Mouse (Mus musculus): ENCODE measurements around the gene Sergef. TPM values are rescaled to one million over a fixed set of nuclear protein-coding genes. Genes with fewer than 3 reads are reported as not detected.

Gene Sergef
- polyA plus RNA-seq, 2 experiments = 3.3 to 5.5 TPM

DNA sequence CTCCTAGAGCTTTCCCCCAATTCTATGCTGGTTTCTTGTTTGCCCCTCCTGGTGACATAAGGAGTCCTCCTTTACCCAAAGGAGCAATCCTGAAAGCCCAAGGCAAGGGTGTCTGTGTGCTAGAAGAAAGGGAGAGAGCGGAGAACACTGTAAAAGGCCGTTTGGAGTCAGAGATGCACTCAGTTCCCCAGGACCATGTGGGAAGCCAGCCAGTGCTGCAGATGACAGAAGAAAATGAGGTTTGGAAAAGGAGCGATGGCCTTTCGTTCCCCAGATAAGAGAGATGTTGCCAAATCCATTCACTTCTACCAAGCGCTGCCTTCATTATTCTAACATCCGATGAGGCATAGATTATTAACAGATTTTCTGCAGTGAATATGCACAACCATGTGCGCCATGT, 48.1 kb downstream of the Sergef start:
- Histone ChIP-seq H3K4me3 (ENCODE audit: insufficient read depth in 1 of 2, low read depth in 2 of 2, low read length in 2 of 2) (no peak overlapping the region), H3K4me2 (ENCODE audit: low read depth) (no peak overlapping the region), H3K36me3 (replicated peaks; ENCODE audit: control insufficient read depth, insufficient read depth, low read depth) (no peaks in the 10 kb centered on the region), H3K27ac (no peak overlapping the region), H3K9ac (replicated peaks) (no peak overlapping the region), H3K27me3 (ENCODE audit: control insufficient read depth, insufficient read depth, low read length) (no peaks in the 10 kb centered on the region), H3K4me1 (replicated peaks; ENCODE audit: control insufficient read depth in 2 of 2, insufficient read depth in 2 of 2, low read length in 1 of 2) (no peaks in the 10 kb centered on the region; a peak in 1 of 4 replicates), H3K9me3 (ENCODE audit: control insufficient read depth, low read length) (no peaks in the 10 kb centered on the region)
- TF ChIP-seq CTCF (IDR thresholded peaks at IDR 0.05; ENCODE audit: low read depth) = no peak
- TF ChIP-seq EP300 (IDR thresholded peaks at IDR 0.05; ENCODE audit: low read depth) = no peak
- 81% methylated on average over 7 of the region's 7 CpGs for WGBS (ENCODE audit: insufficient replicate concordance)
- DNase-seq (ENCODE audit: low read depth in 3 of 3, low spot score in 3 of 3) (no peak), ATAC-seq (ENCODE audit: insufficient read depth) (no peak)

DNA sequence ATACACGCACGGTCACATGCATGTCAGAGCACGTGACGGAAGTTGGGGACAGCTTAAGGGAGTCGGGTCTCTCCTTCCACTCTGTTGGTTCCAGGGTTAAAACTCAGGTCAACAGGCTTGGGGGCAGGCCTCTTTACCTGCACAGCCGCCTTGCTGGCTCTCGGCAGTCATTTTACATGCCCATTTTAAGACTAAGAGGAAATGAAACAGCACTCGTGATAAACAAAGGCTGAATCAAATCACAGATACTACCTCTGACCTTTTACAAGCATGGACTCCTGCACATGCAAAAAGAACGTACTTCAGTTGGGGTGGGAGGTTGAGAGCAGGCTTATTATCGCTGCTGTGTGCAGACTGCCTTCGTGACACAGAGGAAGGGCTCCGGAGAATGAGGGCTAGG, 50.4 kb downstream of the Sergef start:
- DNase-seq (ENCODE audit: low read depth in 3 of 3, low spot score in 3 of 3) (no peak), ATAC-seq (ENCODE audit: insufficient read depth) (no peak)
- Histone ChIP-seq H3K27me3 (ENCODE audit: control insufficient read depth, insufficient read depth, low read length) (no peaks in the 10 kb centered on the region), H3K4me3 (ENCODE audit: insufficient read depth in 1 of 2, low read depth in 2 of 2, low read length in 2 of 2) (no peak overlapping the region), H3K27ac (no peak overlapping the region), H3K9ac (replicated peaks) (no peak overlapping the region), H3K4me1 (replicated peaks; ENCODE audit: control insufficient read depth in 2 of 2, insufficient read depth in 2 of 2, low read length in 1 of 2) (no peaks in the 10 kb centered on the region; a peak in 1 of 4 replicates), H3K9me3 (ENCODE audit: control insufficient read depth, low read length) (no peaks in the 10 kb centered on the region), H3K4me2 (ENCODE audit: low read depth) (no peak overlapping the region), H3K36me3 (replicated peaks; ENCODE audit: control insufficient read depth, insufficient read depth, low read depth) (no peaks in the 10 kb centered on the region)
- WGBS (ENCODE audit: insufficient replicate concordance) = 71% methylated on average over 12 of the region's 12 CpGs
- TF ChIP-seq CTCF (IDR thresholded peaks at IDR 0.05; ENCODE audit: low read depth) = no peak
- TF ChIP-seq EP300 (IDR thresholded peaks at IDR 0.05; ENCODE audit: low read depth) = no peak

DNA sequence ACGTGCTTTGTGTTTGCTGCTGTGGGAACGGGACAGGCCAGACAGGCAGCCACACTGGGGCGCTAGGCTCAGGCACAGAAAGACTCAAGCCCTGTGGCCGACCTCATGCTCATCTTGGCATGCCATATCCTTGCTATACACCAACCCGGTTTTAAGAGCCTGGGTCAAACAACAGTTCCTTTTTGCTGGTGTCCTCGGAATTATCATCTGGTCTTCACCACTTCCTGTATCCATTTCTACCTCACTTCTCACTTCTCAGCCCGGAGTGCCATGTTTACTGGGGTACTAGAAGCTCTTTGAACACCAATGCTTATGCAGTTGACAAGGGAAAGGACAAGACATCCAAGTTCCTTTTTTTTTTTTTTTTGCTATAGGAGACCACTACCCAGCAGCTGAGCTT, 51.6 kb downstream of the Sergef start:
- H3K27ac ChIP-seq = no peak overlapping the region
- H3K9ac ChIP-seq (replicated peaks) = no peak overlapping the region
- H3K4me1 ChIP-seq (replicated peaks; ENCODE audit: control insufficient read depth in 2 of 2, insufficient read depth in 2 of 2, low read length in 1 of 2) = no peaks in the 10 kb centered on the region; a peak in 1 of 4 replicates
- H3K4me3 ChIP-seq (ENCODE audit: insufficient read depth in 1 of 2, low read depth in 2 of 2, low read length in 2 of 2) = no peak overlapping the region
- TF ChIP-seq CTCF (IDR thresholded peaks at IDR 0.05; ENCODE audit: low read depth) = no peak
- no peaks in the 10 kb centered on the region for H3K9me3 ChIP-seq (ENCODE audit: control insufficient read depth, low read length)
- no peaks in the 10 kb centered on the region for H3K27me3 ChIP-seq (ENCODE audit: control insufficient read depth, insufficient read depth, low read length)
- DNase-seq (ENCODE audit: low read depth in 3 of 3, low spot score in 3 of 3) = no peak
- no peak for ATAC-seq (ENCODE audit: insufficient read depth)
- WGBS (ENCODE audit: insufficient replicate concordance) = 36% methylated on average over 7 of the region's 7 CpGs
- no peak overlapping the region for H3K4me2 ChIP-seq (ENCODE audit: low read depth)
- H3K36me3 ChIP-seq (replicated peaks; ENCODE audit: control insufficient read depth, insufficient read depth, low read depth) = no peaks in the 10 kb centered on the region

DNA sequence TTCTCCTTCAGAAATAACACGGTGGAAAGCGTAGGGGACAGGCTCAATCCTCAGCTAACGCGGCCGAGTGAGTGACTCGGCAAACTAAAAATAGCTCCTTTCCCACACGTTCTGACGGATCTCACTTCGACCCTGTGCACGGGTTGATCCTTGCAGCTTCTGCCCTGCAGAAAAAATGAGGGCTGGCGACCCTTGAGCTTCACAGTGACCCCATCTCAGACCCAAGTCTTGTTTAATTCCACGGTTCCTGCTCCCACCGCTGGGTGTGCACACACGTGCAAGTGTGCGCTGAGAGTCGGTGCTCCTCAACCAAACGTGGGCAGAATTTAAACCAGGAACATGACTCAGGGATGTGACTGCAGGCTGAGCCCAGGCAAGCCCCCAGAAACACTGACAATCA, 52.1 kb downstream of the Sergef start:
- Histone ChIP-seq H3K9ac (replicated peaks) (no peak overlapping the region), H3K4me3 (ENCODE audit: insufficient read depth in 1 of 2, low read depth in 2 of 2, low read length in 2 of 2) (no peak overlapping the region), H3K27ac (no peak overlapping the region), H3K27me3 (ENCODE audit: control insufficient read depth, insufficient read depth, low read length) (no peaks in the 10 kb centered on the region), H3K9me3 (ENCODE audit: control insufficient read depth, low read length) (no peaks in the 10 kb centered on the region), H3K4me1 (replicated peaks; ENCODE audit: control insufficient read depth in 2 of 2, insufficient read depth in 2 of 2, low read length in 1 of 2) (no peaks in the 10 kb centered on the region; a peak in 1 of 4 replicates), H3K36me3 (replicated peaks; ENCODE audit: control insufficient read depth, insufficient read depth, low read depth) (no peaks in the 10 kb centered on the region), H3K4me2 (ENCODE audit: low read depth) (no peak overlapping the region)
- TF ChIP-seq EP300 (IDR thresholded peaks at IDR 0.05; ENCODE audit: low read depth) (no peak), CTCF (IDR thresholded peaks at IDR 0.05; ENCODE audit: low read depth) (no peak)
- DNase-seq (ENCODE audit: low read depth in 3 of 3, low spot score in 3 of 3) (no peak), ATAC-seq (ENCODE audit: insufficient read depth) (no peak)
- 19% methylated on average over 17 of the region's 17 CpGs for whole genome bisulfite sequencing (ENCODE audit: insufficient replicate concordance)

DNA sequence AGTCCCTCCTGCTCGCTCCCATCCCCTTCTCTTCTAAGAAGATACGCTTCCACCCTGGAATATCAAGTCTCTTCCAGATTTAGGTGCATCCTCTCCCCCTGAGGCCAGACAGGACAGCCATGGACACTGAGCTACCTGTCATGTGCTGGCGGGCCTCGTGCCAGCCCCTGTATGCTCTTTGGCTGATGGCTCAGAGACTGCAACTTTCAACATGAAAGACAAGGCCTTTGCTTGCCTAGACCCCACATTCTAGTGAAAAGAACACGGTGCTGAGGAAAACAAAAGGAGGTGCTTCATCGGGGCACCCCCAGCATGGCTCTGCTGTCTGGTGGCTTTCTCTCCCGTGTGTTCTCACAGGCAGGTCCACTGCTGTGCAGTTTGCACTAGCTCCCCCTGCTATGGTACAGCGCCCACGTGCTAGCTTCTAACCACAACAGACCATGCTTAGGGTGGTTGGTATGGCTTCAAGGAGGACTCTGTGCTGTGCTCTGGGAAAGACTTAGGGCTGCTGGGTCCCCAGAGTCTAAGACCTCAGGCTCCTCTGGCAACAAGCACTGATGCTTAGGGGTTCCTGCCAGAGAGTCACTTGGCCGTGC, 52.9 kb downstream of the Sergef start:
- Histone ChIP-seq H3K4me2 (ENCODE audit: low read depth) (no peak overlapping the region), H3K4me3 (ENCODE audit: insufficient read depth in 1 of 2, low read depth in 2 of 2, low read length in 2 of 2) (no peak overlapping the region), H3K27me3 (ENCODE audit: control insufficient read depth, insufficient read depth, low read length) (no peaks in the 10 kb centered on the region), H3K4me1 (replicated peaks; ENCODE audit: control insufficient read depth in 2 of 2, insufficient read depth in 2 of 2, low read length in 1 of 2) (no peaks in the 10 kb centered on the region; a peak in 1 of 4 replicates), H3K9ac (replicated peaks) (no peak overlapping the region), H3K36me3 (replicated peaks; ENCODE audit: control insufficient read depth, insufficient read depth, low read depth) (no peaks in the 10 kb centered on the region), H3K9me3 (ENCODE audit: control insufficient read depth, low read length) (no peaks in the 10 kb centered on the region), H3K27ac (no peak overlapping the region)
- ATAC-seq (ENCODE audit: insufficient read depth) (no peak), DNase-seq (ENCODE audit: low read depth in 3 of 3, low spot score in 3 of 3) (no peak)
- 68% methylated on average over 10 of the region's 10 CpGs for WGBS (ENCODE audit: insufficient replicate concordance)
- TF ChIP-seq EP300 (IDR thresholded peaks at IDR 0.05; ENCODE audit: low read depth) = no peak
- no peak for TF ChIP-seq CTCF (IDR thresholded peaks at IDR 0.05; ENCODE audit: low read depth)

Data from liver, embryonic 14.5 days (tissue).